Mouse (Mus musculus): Measurements from ENCODE around the gene Sec61a1. TPM values are rescaled to one million over a fixed set of nuclear protein-coding genes. Genes with fewer than 3 reads are reported as not detected.

Gene Sec61a1
- total and polyA plus RNA-seq, 3 experiments = 111 to 277 (median 161) TPM

DNA sequence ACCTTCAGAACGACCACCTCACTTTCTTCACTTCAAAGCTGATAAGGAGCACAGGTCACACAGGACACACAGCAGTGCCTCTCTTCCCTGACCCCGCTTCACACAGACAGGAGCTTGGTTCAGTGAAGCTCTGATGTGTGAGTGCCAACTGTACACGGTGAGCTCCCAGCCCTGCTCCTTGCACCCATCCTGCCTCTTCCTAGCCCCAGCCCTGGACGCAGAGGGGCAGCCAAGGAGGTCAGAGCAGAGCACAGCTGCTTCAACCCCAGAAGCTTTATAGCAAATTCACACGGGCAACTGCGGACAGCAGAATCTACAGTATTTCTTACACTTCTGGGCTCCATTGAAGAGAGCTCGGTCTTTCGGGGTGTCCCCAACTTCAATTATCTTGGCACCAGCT is 4.7 kb downstream of the Sec61a1 start:
- Histone ChIP-seq H3K36me3 (ENCODE audit: control insufficient read depth in 1 of 2, insufficient read depth in 2 of 2, low read length in 2 of 2) (peaks cover 10 to 36% of the 10 kb centered on the region in 2 experiments), H3K4me3 (ENCODE audit: control insufficient read depth in 1 of 2, insufficient read depth in 1 of 2, low read depth in 2 of 2, low read length in 2 of 2) (no peak overlapping the region), H3K79me2 (ENCODE audit: control insufficient read depth, insufficient read depth, low read length, poor library complexity) (peaks cover 38% of the 10 kb centered on the region), H3K9me3 (replicated peaks; ENCODE audit: insufficient read depth, low read length) (no peaks in the 10 kb centered on the region), H3K27me3 (ENCODE audit: control insufficient read depth in 1 of 2, insufficient read depth in 2 of 2, low read length in 2 of 2) (no peaks in the 10 kb centered on the region), H3K4me1 (ENCODE audit: control insufficient read depth in 1 of 2, insufficient read depth in 2 of 2, low read length in 2 of 2) (peaks cover 0 to 9% of the 10 kb centered on the region in 2 experiments; a peak in 3 of 4 replicates), H3K27ac (ENCODE audit: control insufficient read depth, low read depth, low read length) (no peak overlapping the region), H3K9ac (ENCODE audit: control insufficient read depth, low read depth, low read length, poor library complexity, severe bottlenecking) (no peak overlapping the region)
- no peak for DNase-seq (ENCODE audit: low read depth, low spot score)
- TF ChIP-seq CHD2 (IDR thresholded peaks at IDR 0.05; ENCODE audit: low read length) (no peak), TAL1 (IDR thresholded peaks at IDR 0.05; ENCODE audit: low read length) (no peak), MAFK (IDR thresholded peaks at IDR 0.05; ENCODE audit: borderline replicate concordance, low read depth, low read length) (no peak)

- Histone ChIP-seq H3K36me3 (ENCODE audit: control insufficient read depth in 1 of 2, insufficient read depth in 2 of 2, low read length in 2 of 2) (peaks cover 8 to 21% of the 10 kb centered on the region in 2 experiments), H3K27me3 (ENCODE audit: control insufficient read depth in 1 of 2, insufficient read depth in 2 of 2, low read length in 2 of 2) (no peaks in the 10 kb centered on the region), H3K79me2 (ENCODE audit: control insufficient read depth, insufficient read depth, low read length, poor library complexity) (no peaks in the 10 kb centered on the region), H3K9me3 (replicated peaks; ENCODE audit: insufficient read depth, low read length) (no peaks in the 10 kb centered on the region), H3K9ac (ENCODE audit: control insufficient read depth, low read depth, low read length, poor library complexity, severe bottlenecking) (no peak overlapping the region), H3K4me1 (ENCODE audit: control insufficient read depth in 1 of 2, insufficient read depth in 2 of 2, low read length in 2 of 2) (peaks cover 11 to 39% of the 10 kb centered on the region in 2 experiments), H3K4me3 (ENCODE audit: control insufficient read depth in 1 of 2, insufficient read depth in 1 of 2, low read depth in 2 of 2, low read length in 2 of 2) (no peak overlapping the region), H3K27ac (ENCODE audit: control insufficient read depth, low read depth, low read length) (peak overlapping the region; percentile 41)
- TF ChIP-seq ETS1 (IDR thresholded peaks at IDR 0.05; ENCODE audit: low read depth, low read length) = no peak
- TF ChIP-seq CTCF (IDR thresholded peaks at IDR 0.05 in 2 of 3, conservative IDR thresholded peaks at IDR 0.05 in 1 of 3; ENCODE audit: control insufficient read depth in 1 of 3, insufficient read depth in 1 of 3, low read depth in 2 of 3, low read length in 3 of 3, poor library complexity in 1 of 3, severe bottlenecking in 1 of 3) = 0 out of 6 replicates have a peak, but pooled peaks of 1 of the 3 experiments have one; percentile 15
- no peak for TF ChIP-seq SMC3 (IDR thresholded peaks at IDR 0.05; ENCODE audit: low read depth, low read length)
- DNase-seq (ENCODE audit: low read depth, low spot score) = no peak
These were observed 15.7 kb downstream of the Sec61a1 start for GRCm38 (mm10) chr6:88503044-88503443.

GRCm38 (mm10) chr6:88502030-88502970 is 16.4 kb downstream of the Sec61a1 start:
- Histone ChIP-seq H3K79me2 (ENCODE audit: control insufficient read depth, insufficient read depth, low read length, poor library complexity) (no peaks in the 10 kb centered on the region), H3K4me3 (ENCODE audit: control insufficient read depth in 1 of 2, insufficient read depth in 1 of 2, low read depth in 2 of 2, low read length in 2 of 2) (no peak overlapping the region), H3K4me1 (ENCODE audit: control insufficient read depth in 1 of 2, insufficient read depth in 2 of 2, low read length in 2 of 2) (peaks cover 11 to 39% of the 10 kb centered on the region in 2 experiments), H3K36me3 (ENCODE audit: control insufficient read depth in 1 of 2, insufficient read depth in 2 of 2, low read length in 2 of 2) (peaks cover 6 to 21% of the 10 kb centered on the region in 2 experiments), H3K27me3 (ENCODE audit: control insufficient read depth in 1 of 2, insufficient read depth in 2 of 2, low read length in 2 of 2) (no peaks in the 10 kb centered on the region), H3K27ac (ENCODE audit: control insufficient read depth, low read depth, low read length) (peak overlapping the region; percentile 41), H3K9me3 (replicated peaks; ENCODE audit: insufficient read depth, low read length) (no peaks in the 10 kb centered on the region), H3K9ac (ENCODE audit: control insufficient read depth, low read depth, low read length, poor library complexity, severe bottlenecking) (no peak overlapping the region)
- peak; percentile 62 for DNase-seq (ENCODE audit: low read depth, low spot score)
- peak in 1 of 2 experiments; percentile 17; a peak in 1 of 4 replicates for TF ChIP-seq POLR2A (IDR thresholded peaks at IDR 0.05; ENCODE audit: control insufficient read depth in 1 of 2, insufficient read depth in 1 of 2, low read depth in 1 of 2, low read length in 2 of 2, poor library complexity in 1 of 2)
- no peak for TF ChIP-seq CHD1 (IDR thresholded peaks at IDR 0.05; ENCODE audit: low read depth, low read length)
- TF ChIP-seq ETS1 (IDR thresholded peaks at IDR 0.05; ENCODE audit: low read depth, low read length) = peak; percentile 71
- peak; percentile 72; the same call in 1 of the 2 replicates for TF ChIP-seq MEF2A (IDR thresholded peaks at IDR 0.05; ENCODE audit: extremely low read depth, insufficient replicate concordance, low read depth, low read length, poor library complexity, severe bottlenecking)
- peak; percentile 56 to 73; a peak in 3 of 4 replicates for TF ChIP-seq EP300 (IDR thresholded peaks at IDR 0.05; ENCODE audit: low read depth in 1 of 2, low read length in 2 of 2)
- TF ChIP-seq RCOR1 (IDR thresholded peaks at IDR 0.05; ENCODE audit: low read depth, low read length) = 0 out of 2 replicates have a peak, but pooled peaks have one; percentile 3
- peak; percentile 90 for TF ChIP-seq TCF12 (IDR thresholded peaks at IDR 0.05; ENCODE audit: low read depth, low read length)
- no peak for TF ChIP-seq SIN3A (IDR thresholded peaks at IDR 0.05; ENCODE audit: low read length)
- TF ChIP-seq GATA1 (IDR thresholded peaks at IDR 0.05; ENCODE audit: low read depth, low read length) = peak; percentile 85
- no peak; a peak in 1 of 6 replicates for TF ChIP-seq CTCF (IDR thresholded peaks at IDR 0.05 in 2 of 3, conservative IDR thresholded peaks at IDR 0.05 in 1 of 3; ENCODE audit: control insufficient read depth in 1 of 3, insufficient read depth in 1 of 3, low read depth in 2 of 3, low read length in 3 of 3, poor library complexity in 1 of 3, severe bottlenecking in 1 of 3)
- TF ChIP-seq MAX (IDR thresholded peaks at IDR 0.05; ENCODE audit: low read length) = no peak
- no peak for TF ChIP-seq MAZ (IDR thresholded peaks at IDR 0.05; ENCODE audit: low read depth, low read length)
- TF ChIP-seq POLR2AphosphoS2 (IDR thresholded peaks at IDR 0.05; ENCODE audit: low read length) = peak; percentile 75
- TF ChIP-seq TAL1 (IDR thresholded peaks at IDR 0.05; ENCODE audit: low read length) = 0 out of 2 replicates have a peak, but pooled peaks have one; percentile 45
- no peak for TF ChIP-seq ELF1 (IDR thresholded peaks at IDR 0.05; ENCODE audit: low read depth, low read length)
- no peak for TF ChIP-seq RAD21 (IDR thresholded peaks at IDR 0.05; ENCODE audit: low read depth, low read length)
- TF ChIP-seq ZNF384 (IDR thresholded peaks at IDR 0.05; ENCODE audit: low read depth, low read length) = no peak
